ENCODE assay signal across 21 mouse cellular contexts in the genomic region with DNA sequence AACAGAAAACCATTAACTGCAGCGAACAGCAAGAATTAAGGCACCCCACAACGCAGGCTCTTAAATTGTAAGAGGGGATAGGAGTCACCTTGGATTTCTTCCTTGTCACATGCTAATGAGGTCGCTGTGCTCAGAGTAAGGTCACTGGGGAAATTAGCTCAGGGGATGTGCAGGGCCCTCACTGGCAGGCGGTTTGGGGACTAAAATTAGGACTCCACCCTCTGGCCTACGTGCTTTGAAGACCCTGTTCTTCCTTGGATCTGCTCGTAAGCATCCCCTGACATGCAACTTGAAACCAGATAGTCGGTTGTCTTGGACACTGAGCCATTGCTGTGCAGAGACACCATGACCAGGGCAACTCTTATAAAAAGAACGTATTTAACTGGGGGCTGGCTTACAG. TPM values are rescaled to one million over a fixed set of nuclear protein-coding genes. Genes with fewer than 3 reads are reported as not detected.
"Had no signal": no experiment of that assay in that cellular context is flagged by ENCODE, and none has a peak within 500 bp of the region (broad histone marks: within the 10 kb centered on the region; RNA-seq: fewer than 3 reads in every experiment).

No protein-coding gene starts in this region.

- H3K4me3 ChIP-seq: midbrain, embryonic 10.5 days; midbrain, embryonic 12.5 days; myocyte; neural tube, embryonic 13.5 days; neural tube, embryonic 15.5 days had no signal

- H3K27me3 ChIP-seq: midbrain, embryonic 12.5 days; neural tube, embryonic 13.5 days; neural tube, embryonic 15.5 days had no signal

- H3K9me3 ChIP-seq: midbrain, embryonic 10.5 days; midbrain, embryonic 12.5 days; neural tube, embryonic 13.5 days; neural tube, embryonic 15.5 days had no signal

- DNase-seq: lung, adult 18-20 months; lung, embryonic 14.5 days; lung, postnatal 10 days; lung, postnatal 4 days; midbrain, embryonic 14.5 days; retina, postnatal 1 day; right cerebral cortex, adult 18-20 months; right cerebral cortex, postnatal 25 days; thymus, adult 2 months; thymus, postnatal 25 days; thymus, postnatal 4 days had no signal

- H3K27ac ChIP-seq: midbrain, embryonic 10.5 days; midbrain, embryonic 12.5 days; neural tube, embryonic 13.5 days; neural tube, embryonic 15.5 days had no signal

- H3K9ac ChIP-seq: lung, embryonic 14.5 days; midbrain, embryonic 12.5 days; neural tube, embryonic 13.5 days; neural tube, embryonic 15.5 days had no signal

- H3K36me3 ChIP-seq: midbrain, embryonic 10.5 days; midbrain, embryonic 12.5 days; neural tube, embryonic 13.5 days; neural tube, embryonic 15.5 days had no signal

- H3K4me2 ChIP-seq: lung, embryonic 14.5 days; midbrain, embryonic 12.5 days; neural tube, embryonic 13.5 days; neural tube, embryonic 15.5 days had no signal

- H3K4me1 ChIP-seq: midbrain, embryonic 10.5 days; midbrain, embryonic 12.5 days; neural tube, embryonic 13.5 days; neural tube, embryonic 15.5 days had no signal

RNA-seq across cellular contexts. Expression of a gene that starts 33.1 kb away (rescaled TPM):
- total RNA-seq: megakaryocyte-erythroid progenitor cell, adult 5-6 weeks had no signal
- polyA plus RNA-seq: lung, embryonic 14.5 days; lung, embryonic 16.5 days; midbrain, embryonic 10.5 days; midbrain, embryonic 14.5 days; myocyte; neural tube, embryonic 11.5 days; neural tube, embryonic 13.5 days; stomach, embryonic 14.5 days; stomach, embryonic 16.5 days had no signal
